Mouse (Mus musculus) right cerebral cortex, adult 2 months (tissue): ENCODE data around the gene AU022751.

ENCODE experiments used
- DNase-seq, 2 experiments: peaks; one replicate each; pipeline ENCODE4 v3.0.0; 2021 to 2022; ENCODE audit warnings: low spot score in 2 of 2

AU022751 gene

GRCm38 (mm10) chrX:6082954-6083680, at the start of gene AU022751:
Gene AU022751, minus strand, starts transcription at chrX:6083419.
- no peak for DNase-seq

GRCm38 (mm10) chrX:6091996-6092757, 9.0 kb upstream of the AU022751 start:
- peak; percentile 50 to 64 for DNase-seq

- DNase-seq = peak in 1 of 2 experiments; percentile 18
Measured at GRCm38 (mm10) chrX:6091547-6091946, 8.3 kb upstream of the AU022751 start.

GRCm38 (mm10) chrX:6061563-6061962, 21.7 kb downstream of the AU022751 start:
- DNase-seq = no peak

GRCm38 (mm10) chrX:6047936-6048614, 35.1 kb downstream of the AU022751 start:
- DNase-seq = peak; percentile 4 to 11

GRCm38 (mm10) chrX:6047066-6047935, 35.9 kb downstream of the AU022751 start, which contains the start of gene Nudt11:
Gene Nudt11, plus strand, starts transcription at chrX:6047453.
- peak in 1 of 2 experiments; percentile 4 for DNase-seq
